Mouse (Mus musculus) heart, adult 9 months (tissue): ENCODE measurements around the gene Vmn1r217.
"Not testable (repeated sequence)": the region's sequence is repeated elsewhere in the genome, so short reads cannot be mapped to it uniquely, and the experiment has no call there.

ENCODE experiments used
- DNase-seq, 2 experiments: peaks; one replicate each; pipeline ENCODE4 v3.0.0; 2022; ENCODE audit warnings: low spot score in 2 of 2

Vmn1r217 gene

DNA sequence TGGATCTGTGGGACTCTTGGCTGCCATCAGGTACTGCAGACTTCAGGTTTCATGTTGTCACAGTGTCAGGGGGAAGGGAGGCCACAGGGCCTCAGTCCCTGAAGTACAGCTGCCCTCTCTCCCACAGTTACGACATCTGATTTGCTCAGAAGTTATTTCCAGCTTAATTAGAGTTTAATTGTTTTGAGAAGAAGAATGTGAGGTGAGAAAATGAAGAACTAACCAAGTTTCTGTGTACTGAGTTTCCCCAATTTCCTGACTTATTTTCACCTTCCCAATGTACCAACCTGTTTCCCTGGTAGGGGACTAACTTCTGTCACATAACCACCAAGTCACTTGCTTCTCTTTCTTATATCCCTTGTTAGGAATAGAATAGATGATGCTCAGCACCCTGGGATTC, at the start of gene Vmn1r217:
TSS of gene Vmn1r217 (minus strand) at position 101 of the 400 bp plus-strand sequence.
- DNase-seq: not testable (repeated sequence)

DNA sequence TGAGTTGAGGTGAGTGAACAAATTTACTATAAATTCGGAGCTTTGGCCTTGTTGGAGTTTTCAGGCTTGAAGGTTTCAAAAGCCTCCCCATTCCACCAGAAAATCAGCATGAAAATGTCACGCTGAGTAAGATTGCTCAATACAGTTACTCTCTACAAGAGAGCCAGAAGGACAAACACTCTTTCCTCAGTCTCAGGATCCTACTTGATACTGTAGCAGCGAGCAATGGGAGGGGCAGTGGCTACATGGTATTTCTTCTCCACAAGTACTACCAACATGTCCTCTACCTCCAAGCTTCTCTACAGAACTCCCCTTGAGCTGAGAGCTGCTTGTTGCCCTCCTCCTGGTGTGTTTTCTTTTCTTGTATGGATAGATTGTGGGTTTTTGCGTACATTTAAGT, 48.4 kb upstream of the Vmn1r217 start:
- not testable (repeated sequence) for DNase-seq

DNA sequence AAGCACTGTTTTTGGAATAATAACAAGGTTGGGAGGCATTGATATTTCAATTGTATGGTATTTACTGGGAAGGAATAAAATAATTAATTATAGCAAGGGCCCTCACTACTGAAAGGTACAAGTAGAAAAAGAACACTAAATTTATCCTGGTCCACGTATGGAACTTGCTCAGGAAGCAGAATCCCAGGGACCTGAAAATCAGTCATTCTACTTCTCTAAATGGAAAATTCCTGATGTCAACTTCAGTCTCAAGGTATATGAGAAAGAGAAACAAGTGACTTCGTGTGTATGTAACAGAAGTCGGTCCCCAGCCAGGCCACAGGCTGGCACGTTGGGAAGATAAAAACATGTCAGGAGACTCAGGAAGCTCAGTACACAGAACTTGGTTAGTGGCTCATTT, 41.0 kb upstream of the Vmn1r217 start, which contains the start of gene Vmn1r219:
TSS of gene Vmn1r219 (plus strand) at position 301 of the 400 bp plus-strand sequence.
- no peak for DNase-seq

DNA sequence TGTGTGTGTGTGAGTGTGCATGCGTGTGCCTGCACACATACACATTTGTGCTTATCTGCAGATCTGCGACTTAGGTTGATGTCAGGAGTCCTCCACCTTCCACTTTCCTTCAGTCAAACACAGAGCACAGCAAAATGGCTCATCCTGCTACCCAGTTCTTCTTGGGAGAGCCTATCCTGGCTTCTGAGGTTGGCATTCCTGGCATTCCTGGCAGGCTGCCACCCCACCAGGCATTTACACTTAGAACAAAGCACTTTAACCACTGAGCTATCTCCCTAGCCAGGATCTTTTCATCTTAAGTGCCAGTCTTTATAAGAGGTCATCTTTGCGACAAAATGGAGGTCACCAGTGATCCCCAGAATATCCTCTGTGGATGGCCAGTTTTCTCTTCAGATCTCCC, 39.8 kb upstream of the Vmn1r217 start:
- DNase-seq: no peak

DNA sequence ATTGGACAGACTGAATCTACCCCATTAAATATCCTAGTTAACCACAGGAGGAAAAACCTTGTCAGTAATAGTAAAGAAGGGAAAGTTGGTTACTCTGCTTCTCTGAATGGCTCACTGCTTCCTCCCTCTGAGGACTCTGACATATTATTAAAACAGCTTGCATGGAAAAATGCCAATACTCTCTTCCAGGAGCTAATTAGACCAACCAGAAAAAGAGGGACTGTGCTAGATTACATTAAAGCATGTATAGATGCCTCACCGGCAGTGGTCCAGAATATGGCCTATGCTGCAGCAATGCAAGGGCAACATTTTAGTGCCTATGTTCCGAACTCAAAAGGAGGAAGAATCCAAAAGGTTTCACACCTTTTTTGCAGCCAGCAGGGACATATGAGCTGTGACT, 20.9 kb upstream of the Vmn1r217 start:
- DNase-seq: no peak

DNA sequence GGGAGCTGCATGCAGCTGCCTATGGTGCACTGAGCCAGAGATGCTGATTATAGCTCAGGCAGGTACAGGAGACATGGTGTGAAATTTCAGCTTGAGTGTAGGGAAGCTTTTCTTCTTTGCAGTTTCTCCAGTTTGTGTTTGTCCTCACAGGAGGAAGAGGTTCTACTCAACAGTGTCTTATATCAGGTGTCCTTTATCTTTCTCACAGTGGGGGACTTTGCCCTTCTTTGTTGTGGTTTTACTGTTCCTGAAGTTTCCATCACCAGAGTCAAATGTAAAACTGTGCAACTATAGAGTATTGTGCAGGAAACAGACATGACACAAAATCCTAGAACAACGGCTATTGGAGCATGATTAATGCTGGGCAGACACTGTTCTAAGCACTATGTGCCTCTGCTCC, 15.5 kb upstream of the Vmn1r217 start:
- no peak for DNase-seq

DNA sequence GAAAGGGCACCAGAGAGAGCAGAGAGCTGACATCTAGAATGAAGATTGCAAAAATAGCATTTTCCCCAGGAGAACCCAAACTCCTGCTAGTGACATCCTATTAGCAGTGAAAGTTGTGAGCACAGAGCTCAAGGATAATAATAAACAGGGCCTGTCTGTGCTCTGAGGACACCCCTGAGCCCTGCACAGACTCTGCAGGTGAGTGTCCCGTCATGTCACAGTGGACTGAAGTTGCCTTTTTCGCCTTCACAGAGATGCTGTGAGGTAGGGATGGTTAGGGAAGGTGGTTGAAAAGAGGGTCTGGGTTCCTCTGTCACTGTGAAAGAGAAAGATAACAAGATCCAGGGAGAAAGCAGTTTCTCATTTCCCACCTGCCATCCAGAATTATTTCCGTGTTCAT, 15.1 kb upstream of the Vmn1r217 start, which contains the start of gene Vmn1r218:
TSS of gene Vmn1r218 (plus strand) at position 57 of the 400 bp plus-strand sequence.
- no peak for DNase-seq

DNA sequence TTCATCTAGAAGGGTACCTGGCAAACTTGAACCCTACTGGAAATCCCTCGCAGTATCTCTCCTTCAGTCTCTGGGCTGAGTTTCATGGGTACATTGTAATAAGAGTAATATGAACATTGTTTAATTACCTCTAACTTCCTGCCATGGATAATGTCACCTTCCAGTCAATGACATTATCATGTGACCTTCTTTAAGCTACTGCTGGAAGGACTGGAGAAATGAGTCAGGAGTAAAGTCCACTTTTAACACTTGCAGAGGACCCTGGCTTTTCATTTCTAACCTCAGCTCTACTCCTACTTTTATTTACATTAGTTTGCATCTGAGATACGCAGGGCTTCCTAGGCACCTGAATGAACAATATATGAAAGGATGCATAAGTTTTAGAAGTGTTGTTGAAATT, 2.6 kb upstream of the Vmn1r217 start:
- no peak for DNase-seq

DNA sequence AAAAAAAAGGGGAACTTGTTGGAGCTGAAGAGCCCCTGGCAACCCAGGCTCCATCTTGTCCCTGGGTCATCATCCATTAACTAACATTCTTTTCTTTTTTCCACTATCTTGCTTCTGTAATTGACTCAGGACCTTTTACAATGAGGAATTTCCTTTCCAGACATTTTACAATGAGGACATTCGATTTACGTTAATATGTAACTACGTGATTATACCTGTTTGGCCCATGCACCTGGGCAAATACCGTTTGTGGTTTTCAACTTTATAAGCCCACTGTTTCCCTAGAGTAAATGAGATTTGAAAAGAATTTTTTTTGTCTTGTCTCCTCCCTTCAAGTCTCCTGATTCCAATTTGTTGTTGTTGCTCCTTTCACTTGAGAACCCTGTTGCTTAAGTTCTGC, 23.6 kb downstream of the Vmn1r217 start:
- no peak for DNase-seq

DNA sequence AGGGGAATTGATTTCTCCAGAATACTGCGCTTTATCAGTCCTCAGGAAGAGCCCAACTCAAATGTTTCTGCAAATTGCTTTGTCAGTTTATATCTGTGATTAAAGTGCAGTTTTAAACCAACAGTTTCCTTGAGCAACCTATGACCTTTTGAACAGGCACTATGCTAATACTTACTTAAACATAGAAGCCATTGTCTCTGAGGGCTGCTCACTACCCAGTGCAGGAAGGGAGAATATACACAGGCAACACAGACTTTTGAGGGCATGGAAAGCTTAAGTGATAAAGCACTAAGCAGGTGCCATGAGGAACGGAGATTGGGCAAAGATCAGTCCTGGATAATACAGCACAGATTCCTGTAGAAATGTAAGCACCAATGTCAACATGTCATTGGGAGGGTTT, 48.7 kb downstream of the Vmn1r217 start:
- no peak for DNase-seq

DNA sequence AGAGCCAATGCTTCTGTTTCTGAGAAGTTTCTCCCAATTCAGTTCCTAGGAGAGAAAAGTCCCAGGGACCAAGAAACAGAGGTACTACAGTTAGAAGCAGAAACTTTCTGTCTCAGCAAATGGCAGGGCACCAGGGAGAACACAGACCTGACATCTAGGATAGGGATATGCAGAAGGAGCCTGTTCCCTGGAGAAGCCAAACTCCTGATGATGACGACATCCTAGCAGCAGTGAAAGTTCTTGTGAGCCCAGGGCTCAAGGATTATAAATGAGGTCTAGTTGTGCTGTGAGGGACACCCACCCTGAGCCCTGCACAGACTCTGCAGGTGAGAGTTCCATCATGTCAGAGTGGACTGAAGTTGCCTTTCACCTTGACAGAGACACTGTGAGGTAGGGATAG, 50.3 kb downstream of the Vmn1r217 start, which contains the start of gene Vmn1r215:
TSS of gene Vmn1r215 (plus strand) at position 301 of the 400 bp plus-strand sequence.
- DNase-seq: no peak

DNA sequence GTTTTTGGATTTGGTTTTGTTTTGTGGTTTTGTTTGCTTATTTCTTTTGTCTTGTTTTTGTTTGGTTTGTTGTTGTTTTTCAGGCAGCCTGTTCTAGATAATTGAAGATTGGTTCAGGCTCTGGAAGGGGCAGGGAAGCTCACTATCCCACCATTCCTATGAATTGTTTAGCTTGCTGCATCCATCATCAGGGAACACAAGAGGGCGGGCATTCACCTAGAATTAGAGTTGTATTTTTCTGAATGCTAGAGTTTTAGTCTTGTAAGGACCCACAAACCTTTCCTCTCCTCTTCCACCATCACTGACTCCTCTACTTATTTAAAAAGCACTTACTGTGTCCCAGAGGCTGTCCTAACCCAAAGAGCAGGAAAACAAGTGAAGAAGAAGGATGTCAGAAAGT, 60.2 kb downstream of the Vmn1r217 start:
- DNase-seq: no peak
